Mouse (Mus musculus) ES-Bruce4 (cell line): ENCODE results near the gene Mccc1.

ENCODE experiments used
- CTCF ChIP-seq: IDR thresholded peaks from one replicate; pipeline ENCODE4 v1.8.1; 2011; ENCODE audit warnings: low read depth, low read length
- EP300 ChIP-seq: IDR thresholded peaks from 2 replicates; pipeline ENCODE4 v1.6.1; 2011; ENCODE audit warnings: low read depth, low read length; ENCODE audit not compliant: insufficient read depth
- POLR2A ChIP-seq: IDR thresholded peaks from one replicate; pipeline ENCODE4 v1.8.1; 2011; ENCODE audit warnings: low read length; ENCODE audit not compliant: insufficient read depth

GRCm38 (mm10) chr3:35963921-35964320 lies 36.6 kb downstream of the Mccc1 start:
- TF ChIP-seq CTCF: no peak
- TF ChIP-seq POLR2A: no peak
- TF ChIP-seq EP300: no peak
